Mouse (Mus musculus) midbrain, embryonic 16.5 days (tissue): ENCODE measurements around the gene Jak1. TPM values are rescaled to one million over a fixed set of nuclear protein-coding genes. Genes with fewer than 3 reads are reported as not detected.

Source experiments
- ATAC-seq: fragments of 200-750 bp; cut with Nextera tagmentation; 2 replicates; pipeline ENCODE4 v1.8.0; 2017; ENCODE audit warnings: moderate TSS enrichment
- H3K27ac ChIP-seq: fragments of 300-500 bp; sonication (generic); 2 replicates; pipeline ENCODE4 v1.5.1; 2014; ENCODE audit warnings: mild to moderate bottlenecking, low read length, mixed read lengths
- H3K27me3 ChIP-seq: fragments of 300-500 bp; sonication (generic); 2 replicates; pipeline ENCODE4 v1.6.1; 2014; ENCODE audit warnings: low read depth, low read length, mixed read lengths; ENCODE audit not compliant: control insufficient read depth, insufficient read depth
- H3K36me3 ChIP-seq: fragments of 300-500 bp; sonication (generic); 2 replicates; pipeline ENCODE4 v1.6.1; 2014; ENCODE audit warnings: mild to moderate bottlenecking, low read length, moderate library complexity, mixed read lengths; ENCODE audit not compliant: control insufficient read depth, insufficient read depth
- H3K4me1 ChIP-seq: fragments of 300-500 bp; sonication (generic); 2 replicates; pipeline ENCODE4 v1.6.1; 2014; ENCODE audit warnings: mild to moderate bottlenecking, low read length, mixed read lengths; ENCODE audit not compliant: control insufficient read depth, insufficient read depth
- H3K4me2 ChIP-seq: fragments of 300-500 bp; sonication (generic); 2 replicates; pipeline ENCODE4 v1.6.1; 2014; ENCODE audit warnings: mild to moderate bottlenecking, low read length, mixed read lengths
- H3K4me3 ChIP-seq: fragments of 300-500 bp; sonication (generic); 2 replicates; pipeline ENCODE4 v1.5.1; 2014; ENCODE audit warnings: low read depth, mild to moderate bottlenecking, low read length, moderate library complexity, mixed read lengths
- H3K9ac ChIP-seq: fragments of 300-500 bp; sonication (generic); 2 replicates; pipeline ENCODE4 v1.6.1; 2014; ENCODE audit warnings: low read depth, low read length, mixed read lengths
- H3K9me3 ChIP-seq: fragments of 300-500 bp; sonication (generic); replicated peaks from 2 replicates; pipeline ENCODE4 v1.6.1; 2014; ENCODE audit warnings: mild to moderate bottlenecking, low read length, mixed read lengths; ENCODE audit not compliant: control insufficient read depth, poor library complexity, severe bottlenecking
- WGBS: fragments of 180-500 bp; shearing (Covaris S2); extraction: QIAGEN DNeasy Blood & Tissue Kit; methylation state at CpG from one replicate; pipeline ENCODE4 v1.1.7; 2014; 5-methylcytosine and 5-hydroxymethylcytosine counted together
- polyA plus RNA-seq: library from polyadenylated mRNA; unstranded; fragments of >200 nt; fragmentation: Nextera tagmentation; extraction: Ambion mirVana; gene quantifications from 2 replicates; pipeline ENCODE4 v1.2.1, GENCODE M21; 2015

Gene Jak1
- polyA plus RNA-seq: 74.9 and 85.3 TPM in 2 replicates

- Histone ChIP-seq H3K9me3 (no peaks in the 10 kb centered on the region), H3K4me2 (peak within 1 kb of the TSS; percentile 88), H3K27me3 (no peaks in the 10 kb centered on the region), H3K9ac (peak within 1 kb of the TSS; percentile 96), H3K4me1 (peaks cover 7% of the 10 kb centered on the region; the same call in 1 of the 2 replicates), H3K36me3 (no peaks in the 10 kb centered on the region), H3K27ac (peak within 1 kb of the TSS; percentile 76), H3K4me3 (peak within 1 kb of the TSS; percentile 99)
- WGBS: under 1% methylated on average over 62 of the region's 84 CpGs
- ATAC-seq: peak; percentile 99
Measured at GRCm38 (mm10) chr4:101264741-101265513, at the start of gene Jak1. Gene Jak1 (minus strand): TSS chr4:101265282.

- no peak overlapping the region for H3K4me3 ChIP-seq
- no peaks in the 10 kb centered on the region for H3K27me3 ChIP-seq
- no peak overlapping the region for H3K27ac ChIP-seq
- no peak for ATAC-seq
- no peaks in the 10 kb centered on the region for H3K36me3 ChIP-seq
- H3K9ac ChIP-seq: no peak overlapping the region
- H3K4me1 ChIP-seq: no peaks in the 10 kb centered on the region
- no peak overlapping the region for H3K4me2 ChIP-seq
- 85% methylated on average over 6 of the region's 6 CpGs for WGBS
- H3K9me3 ChIP-seq: no peaks in the 10 kb centered on the region
Measured at GRCm38 (mm10) chr4:101312055-101312454, 47.0 kb upstream of the Jak1 start.

DNA sequence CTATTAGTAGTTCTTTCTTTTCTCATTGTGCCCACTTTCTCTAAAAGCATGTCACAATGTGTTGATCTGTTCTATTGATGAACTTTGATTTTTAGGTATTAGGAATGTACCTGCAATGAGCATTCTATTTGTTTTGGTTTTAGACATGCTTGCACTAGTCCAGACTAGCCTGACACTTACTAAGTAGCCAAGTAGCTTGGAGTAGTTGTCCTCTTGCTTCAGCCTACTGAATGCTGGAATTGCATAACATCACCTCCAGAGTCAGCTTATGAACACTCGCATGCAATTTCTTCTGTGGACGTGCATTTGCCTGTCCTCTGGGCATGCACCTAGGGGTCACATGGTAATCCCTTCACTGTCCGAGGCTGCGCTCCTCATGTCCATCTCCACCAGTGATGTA is 43.1 kb upstream of the Jak1 start:
- no peak for ATAC-seq
- 83% methylated on average over 4 of the region's 4 CpGs for WGBS

DNA sequence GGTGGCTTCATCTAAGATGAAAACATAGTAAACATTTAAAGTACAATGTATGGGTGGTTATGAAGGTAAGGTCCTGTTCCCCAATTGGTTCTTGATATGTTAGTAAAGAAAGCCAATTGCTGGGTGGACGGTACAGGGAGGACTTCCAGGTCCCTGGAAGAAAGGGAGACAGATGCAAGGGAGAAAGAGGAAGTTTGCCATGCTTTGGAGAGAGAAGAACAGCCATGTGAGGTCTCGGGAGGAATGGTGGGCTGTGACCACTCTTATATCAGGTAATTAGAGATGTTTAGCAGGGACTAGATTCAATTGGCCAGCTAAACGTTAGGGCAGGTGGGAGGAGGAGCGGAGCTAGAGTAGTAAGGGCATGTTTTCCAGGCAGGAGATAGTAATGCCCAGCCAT is 42.2 kb upstream of the Jak1 start:
- 80% methylated on average over 4 of the region's 4 CpGs for WGBS
- no peak overlapping the region for H3K9ac ChIP-seq
- no peak for ATAC-seq
- no peaks in the 10 kb centered on the region for H3K9me3 ChIP-seq
- no peaks in the 10 kb centered on the region for H3K36me3 ChIP-seq
- no peaks in the 10 kb centered on the region for H3K27me3 ChIP-seq
- no peak overlapping the region for H3K4me3 ChIP-seq
- no peak overlapping the region for H3K4me2 ChIP-seq
- H3K4me1 ChIP-seq: 0 out of 2 replicates have a peak, but pooled peaks cover 2% of the 10 kb centered on the region
- no peak overlapping the region for H3K27ac ChIP-seq

More for the DNA sequence above, 43.1 kb upstream of the Jak1 start:
- Histone ChIP-seq H3K9me3 (no peaks in the 10 kb centered on the region), H3K4me2 (no peak overlapping the region), H3K27me3 (no peaks in the 10 kb centered on the region), H3K4me3 (no peak overlapping the region), H3K9ac (no peak overlapping the region), H3K36me3 (no peaks in the 10 kb centered on the region), H3K4me1 (0 out of 2 replicates have a peak, but pooled peaks cover 2% of the 10 kb centered on the region), H3K27ac (no peak overlapping the region)

DNA sequence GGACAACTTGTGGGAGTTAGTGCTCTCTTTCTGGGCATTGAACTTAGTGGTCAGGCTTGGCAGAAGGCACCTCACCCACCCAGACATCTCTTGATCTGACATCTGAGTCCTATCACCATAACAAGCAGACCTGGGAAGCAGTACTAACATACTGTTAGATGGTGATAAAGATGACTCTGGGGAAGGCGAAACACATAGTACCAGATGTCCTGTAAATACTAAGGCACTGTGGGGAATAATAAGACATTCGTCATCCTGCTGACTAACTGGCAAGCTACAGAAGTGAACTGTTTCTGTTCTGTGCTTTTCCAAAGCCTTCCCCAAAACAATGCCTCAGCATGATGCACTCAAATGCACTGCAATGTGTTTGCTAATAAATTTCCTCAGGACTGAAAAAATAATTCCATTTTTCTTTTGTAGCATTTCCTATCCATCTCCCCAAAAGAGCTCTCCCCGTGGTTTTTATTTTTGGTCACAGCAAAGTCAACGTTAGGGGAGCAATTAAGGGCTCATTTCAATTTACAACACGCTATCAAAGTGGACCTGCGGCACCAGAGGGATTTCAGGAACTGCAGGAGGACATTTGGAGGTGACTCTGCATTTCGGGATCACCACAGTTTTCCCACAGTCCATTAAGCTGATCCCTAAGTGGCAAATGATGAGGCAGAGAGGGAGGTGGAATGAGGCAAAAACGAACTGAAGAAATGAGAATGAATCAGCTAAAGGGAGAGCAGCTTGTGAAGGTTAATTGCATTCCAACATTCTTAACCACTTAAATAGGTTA is 41.2 kb upstream of the Jak1 start:
- Histone ChIP-seq H3K36me3 (no peaks in the 10 kb centered on the region), H3K4me1 (0 out of 2 replicates have a peak, but pooled peaks cover 2% of the 10 kb centered on the region), H3K4me2 (no peak overlapping the region), H3K9me3 (no peaks in the 10 kb centered on the region), H3K27me3 (no peaks in the 10 kb centered on the region), H3K4me3 (no peak overlapping the region), H3K9ac (no peak overlapping the region), H3K27ac (no peak overlapping the region)
- 36% methylated on average over 8 of the region's 8 CpGs for WGBS
- ATAC-seq: no peak

- Histone ChIP-seq H3K36me3 (no peaks in the 10 kb centered on the region), H3K27me3 (no peaks in the 10 kb centered on the region), H3K9ac (no peak overlapping the region), H3K4me1 (0 out of 2 replicates have a peak, but pooled peaks cover 2% of the 10 kb centered on the region), H3K27ac (no peak overlapping the region), H3K4me3 (no peak overlapping the region), H3K9me3 (no peaks in the 10 kb centered on the region), H3K4me2 (no peak overlapping the region)
- ATAC-seq: no peak
- WGBS: 89% methylated on average over 9 of the region's 9 CpGs
Measured at GRCm38 (mm10) chr4:101305126-101305525, 40.0 kb upstream of the Jak1 start.

DNA sequence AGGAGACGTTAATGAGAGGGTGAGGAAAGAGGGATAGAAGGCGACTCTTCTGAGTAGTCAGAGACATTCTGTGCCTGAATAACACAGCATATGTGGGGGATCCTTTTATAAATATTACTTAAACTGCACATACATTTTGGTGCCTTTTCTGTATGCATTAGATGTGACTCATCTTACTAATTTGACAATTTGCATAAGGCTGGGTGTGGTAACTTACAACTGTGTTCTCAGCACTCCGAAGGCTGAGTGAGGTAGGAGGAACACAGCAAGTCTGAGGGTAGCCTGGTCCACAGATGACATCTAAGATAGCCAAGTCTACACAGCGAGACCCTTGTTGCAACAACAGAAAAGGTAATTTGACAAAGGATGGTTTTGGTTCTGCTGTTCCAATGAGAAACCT is 39.0 kb upstream of the Jak1 start:
- no peak overlapping the region for H3K9ac ChIP-seq
- no peaks in the 10 kb centered on the region for H3K27me3 ChIP-seq
- no peak overlapping the region for H3K4me2 ChIP-seq
- no peak for ATAC-seq
- H3K27ac ChIP-seq: no peak overlapping the region
- H3K9me3 ChIP-seq: no peaks in the 10 kb centered on the region
- 90% methylated on average over 4 of the region's 4 CpGs for WGBS
- H3K36me3 ChIP-seq: no peaks in the 10 kb centered on the region
- H3K4me3 ChIP-seq: no peak overlapping the region
- 0 out of 2 replicates have a peak, but pooled peaks cover 2% of the 10 kb centered on the region for H3K4me1 ChIP-seq

GRCm38 (mm10) chr4:101300392-101300910 is 35.4 kb upstream of the Jak1 start:
- Histone ChIP-seq H3K27ac (no peak overlapping the region), H3K36me3 (no peaks in the 10 kb centered on the region), H3K4me1 (no peaks in the 10 kb centered on the region), H3K9ac (no peak overlapping the region), H3K27me3 (no peaks in the 10 kb centered on the region), H3K4me3 (no peak overlapping the region), H3K4me2 (no peak overlapping the region), H3K9me3 (no peaks in the 10 kb centered on the region)
- ATAC-seq: no peak
- 66% methylated on average over 4 of the region's 4 CpGs for WGBS
